Mouse (Mus musculus): ENCODE results near the gene Bloc1s2. TPM values are rescaled to one million over a fixed set of nuclear protein-coding genes. Genes with fewer than 3 reads are reported as not detected.
"Not testable (repeated sequence)": the region's sequence is repeated elsewhere in the genome, so short reads cannot be mapped to it uniquely, and the experiment has no call there.

Bloc1s2 gene
- total RNA-seq, 2 experiments from 2014 or later = 59.3 to 69.8 TPM

- DNase-seq (ENCODE audit: low spot score in 2 of 2) = no peak
Measured at GRCm38 (mm10) chr19:44128560-44128959, 17.7 kb downstream of the Bloc1s2 start.

- DNase-seq (ENCODE audit: low spot score in 2 of 2) = no peak
Measured at GRCm38 (mm10) chr19:44127729-44128497, 18.3 kb downstream of the Bloc1s2 start.

GRCm38 (mm10) chr19:44121137-44121536 is 25.1 kb downstream of the Bloc1s2 start:
- no peak for DNase-seq (ENCODE audit: low spot score in 2 of 2)

- DNase-seq (ENCODE audit: low spot score in 2 of 2) = not testable (repeated sequence)
Measured at GRCm38 (mm10) chr19:44120686-44121085, 25.6 kb downstream of the Bloc1s2 start.

- DNase-seq (ENCODE audit: low spot score in 2 of 2) = no peak
Measured at GRCm38 (mm10) chr19:44117793-44118192, 28.5 kb downstream of the Bloc1s2 start.

GRCm38 (mm10) chr19:44111706-44112105 is 34.5 kb downstream of the Bloc1s2 start:
- DNase-seq (ENCODE audit: low spot score in 2 of 2) = no peak

- DNase-seq (ENCODE audit: low spot score in 2 of 2) = no peak
Measured at GRCm38 (mm10) chr19:44110356-44110755, 35.9 kb downstream of the Bloc1s2 start.

GRCm38 (mm10) chr19:44108996-44109395 is 37.2 kb downstream of the Bloc1s2 start:
- DNase-seq (ENCODE audit: low spot score in 2 of 2) = no peak

GRCm38 (mm10) chr19:44107661-44108521 is 38.4 kb downstream of the Bloc1s2 start:
- DNase-seq (ENCODE audit: low spot score in 2 of 2) = no peak

- peak; percentile 95 to 97 for DNase-seq (ENCODE audit: low spot score in 2 of 2)
Measured at GRCm38 (mm10) chr19:44106831-44107660, 39.2 kb downstream of the Bloc1s2 start, which contains the start of gene Chuk. TSS of gene Chuk (minus strand) at chr19:44107480.

GRCm38 (mm10) chr19:44104393-44104792 is 41.9 kb downstream of the Bloc1s2 start:
- DNase-seq (ENCODE audit: low spot score in 2 of 2) = no peak

GRCm38 (mm10) chr19:44103001-44103400 is 43.2 kb downstream of the Bloc1s2 start:
- DNase-seq (ENCODE audit: low spot score in 2 of 2) = no peak

GRCm38 (mm10) chr19:44100840-44101239 is 45.4 kb downstream of the Bloc1s2 start:
- no peak for DNase-seq (ENCODE audit: low spot score in 2 of 2)

Other genes starting within 250 kb of the Bloc1s2 start
- gene Dnmbp, start 206.3 kb downstream of the Bloc1s2 start, total RNA-seq (2021) = 10 to 100 TPM; 14.3 TPM
- gene Cpn1, start 159.9 kb downstream of the Bloc1s2 start, total RNA-seq (2021) = under 1 TPM; 0.19 to 0.40 TPM
- under 1 TPM; 0.28 TPM for gene Cyp2c23, start 117.2 kb downstream of the Bloc1s2 start, total RNA-seq (2021)
- 10 to 100 TPM; 22.2 to 23.6 TPM for gene Erlin1, start 76.7 kb downstream of the Bloc1s2 start, total RNA-seq (2021)
- gene Chuk, start 39.0 kb downstream of the Bloc1s2 start, total RNA-seq (2021) = 10 to 100 TPM; 46.0 to 46.9 TPM
- gene Cwf19l1, start 10.6 kb downstream of the Bloc1s2 start, total RNA-seq (2021) = 10 to 100 TPM; 20.0 to 21.4 TPM
- under 1 TPM; 0.16 to 0.23 TPM for gene Pkd2l1, start 46.0 kb upstream of the Bloc1s2 start, total RNA-seq (2021)
- 1 to 10 TPM; 1.9 to 3.0 TPM for gene Scd3, start 56.8 kb upstream of the Bloc1s2 start, total RNA-seq (2021)
- 100 to 1,000 TPM; 581 to 588 TPM for gene Scd2, start 147.2 kb upstream of the Bloc1s2 start, total RNA-seq (2021)
- 1 to 10 TPM; 2.2 to 2.7 TPM for gene Scd4, start 186.6 kb upstream of the Bloc1s2 start, total RNA-seq (2021)